19 mouse cellular contexts compared by ENCODE assay signal in the genomic region with DNA sequence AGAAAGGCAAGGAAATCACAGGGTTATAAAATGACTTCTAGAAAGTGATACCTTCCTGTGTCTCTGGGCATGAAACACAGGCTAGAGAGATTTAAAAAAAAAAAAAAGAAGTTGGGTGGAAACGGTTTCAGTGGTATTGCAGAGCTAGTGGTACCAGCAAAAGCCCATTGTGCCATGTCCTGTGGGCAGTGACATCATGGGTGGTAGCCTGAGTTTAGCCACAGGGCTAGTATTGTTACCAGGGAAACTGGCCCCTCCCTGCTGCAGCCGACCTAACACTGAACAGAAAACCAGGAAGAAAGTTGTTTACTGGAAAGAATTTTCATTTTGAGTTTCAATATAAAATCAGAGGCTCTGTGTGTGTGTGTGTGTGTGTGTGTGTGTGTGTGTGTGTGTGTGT.
A peak's percentile ranks its signal among the peaks of the same experiment; 100 is the strongest.
DNase-seq lines count a peak whose midpoint lies in the region; TF ChIP-seq lines count a peak whose summit lies in the region.
"Had no signal": no experiment of that assay in that cellular context is flagged by ENCODE, and none has a peak within 500 bp of the region (broad histone marks: within the 10 kb centered on the region; RNA-seq: fewer than 3 reads in every experiment).

No protein-coding gene starts in this region.

- H3K36me3 ChIP-seq in forebrain, embryonic 10.5 days (replicated peaks) = no peaks in the 10 kb centered on the region
- H3K36me3 ChIP-seq: forebrain, embryonic 15.5 days; hindbrain, embryonic 13.5 days; kidney, embryonic 15.5 days; limb, embryonic 10.5 days; liver, embryonic 13.5 days had no signal

- no peak for TF ChIP-seq CTCF in bone marrow, adult 2 months (IDR thresholded peaks at IDR 0.05; ENCODE audit: control insufficient read depth, insufficient read depth, low read length)

- peak overlapping the region; percentile 53 for H3K27ac ChIP-seq in bone marrow, adult 2 months (ENCODE audit: control insufficient read depth, insufficient read depth, low read depth, low read length, poor library complexity)
- no peak overlapping the region for H3K27ac ChIP-seq in forebrain, embryonic 10.5 days
- H3K27ac ChIP-seq: forebrain, embryonic 15.5 days; heart, adult 2 months; hindbrain, embryonic 13.5 days; kidney, embryonic 15.5 days; liver, embryonic 13.5 days; stomach, postnatal 0 days had no signal

- H3K27me3 ChIP-seq in forebrain, embryonic 10.5 days (ENCODE audit: poor library complexity, severe bottlenecking) = no peaks in the 10 kb centered on the region
- H3K27me3 ChIP-seq: forebrain, embryonic 15.5 days; hindbrain, embryonic 13.5 days; kidney, embryonic 15.5 days; liver, embryonic 13.5 days had no signal

- no peaks in the 10 kb centered on the region; the same call in 1 of the 2 replicates for H3K9me3 ChIP-seq in forebrain, embryonic 10.5 days
- H3K9me3 ChIP-seq: forebrain, embryonic 15.5 days; hindbrain, embryonic 13.5 days; kidney, embryonic 15.5 days; limb, embryonic 10.5 days; liver, embryonic 13.5 days had no signal

- WGBS in bone marrow, adult 2 months = 7% methylated on average over 2 of the region's 2 CpGs
- WGBS in forebrain, embryonic 10.5 days = 73% methylated on average over 2 of the region's 2 CpGs

- DNase-seq in CD4-positive helper T cell, adult 2 months (ENCODE audit: low read depth, low spot score) = peak; percentile 83
- DNase-seq in lung, postnatal 14 days = peak; percentile 6
- DNase-seq in naive thymus-derived CD4-positive, alpha-beta T cell, adult 2 months (ENCODE audit: low read depth) = peak; percentile 16
- DNase-seq in layer of hippocampus, postnatal 36 days = no peak
- DNase-seq in yolk sac, embryonic 10.5 days (ENCODE audit: low spot score) = no peak
- no peak for DNase-seq in forebrain, embryonic 10.5 days (ENCODE audit: extremely low spot score, low spot score)
- DNase-seq: adrenal gland, postnatal 36 days; cerebellum, postnatal 14 days; heart, postnatal 10 days; liver, embryonic 13.5 days; midbrain, embryonic 14.5 days; thymus, postnatal 14 days had no signal

- H3K4me1 ChIP-seq in bone marrow, adult 2 months (ENCODE audit: control insufficient read depth, insufficient read depth, low read length) = peaks cover 5% of the 10 kb centered on the region
- peaks cover 7% of the 10 kb centered on the region; the same call in 1 of the 2 replicates for H3K4me1 ChIP-seq in forebrain, embryonic 10.5 days
- H3K4me1 ChIP-seq: forebrain, embryonic 15.5 days; hindbrain, embryonic 13.5 days; liver, embryonic 13.5 days had no signal

- H3K4me3 ChIP-seq in bone marrow, adult 2 months (replicated peaks; ENCODE audit: control insufficient read depth, low read depth, low read length) = no peak overlapping the region
- no peak overlapping the region for H3K4me3 ChIP-seq in forebrain, embryonic 10.5 days
- H3K4me3 ChIP-seq: forebrain, embryonic 15.5 days; heart, adult 2 months; hindbrain, embryonic 13.5 days; kidney, embryonic 15.5 days; limb, embryonic 10.5 days; liver, embryonic 13.5 days had no signal

- TF ChIP-seq POLR2A in bone marrow, adult 2 months (IDR thresholded peaks at IDR 0.05; ENCODE audit: borderline replicate concordance, control insufficient read depth, low read depth, low read length) = no peak

Comparison
In these comparisons a context has a peak if more than half of its experiments do, and no peak if none do; other contexts are left out.
1. DNase-seq: peak in CD4-positive helper T cell, adult 2 months (single experiment), lung, postnatal 14 days (single experiment) and naive thymus-derived CD4-positive, alpha-beta T cell, adult 2 months (single experiment); none in layer of hippocampus, postnatal 36 days (0 of 2), yolk sac, embryonic 10.5 days (single experiment) and forebrain, embryonic 10.5 days (single experiment).